In the genomic region with DNA sequence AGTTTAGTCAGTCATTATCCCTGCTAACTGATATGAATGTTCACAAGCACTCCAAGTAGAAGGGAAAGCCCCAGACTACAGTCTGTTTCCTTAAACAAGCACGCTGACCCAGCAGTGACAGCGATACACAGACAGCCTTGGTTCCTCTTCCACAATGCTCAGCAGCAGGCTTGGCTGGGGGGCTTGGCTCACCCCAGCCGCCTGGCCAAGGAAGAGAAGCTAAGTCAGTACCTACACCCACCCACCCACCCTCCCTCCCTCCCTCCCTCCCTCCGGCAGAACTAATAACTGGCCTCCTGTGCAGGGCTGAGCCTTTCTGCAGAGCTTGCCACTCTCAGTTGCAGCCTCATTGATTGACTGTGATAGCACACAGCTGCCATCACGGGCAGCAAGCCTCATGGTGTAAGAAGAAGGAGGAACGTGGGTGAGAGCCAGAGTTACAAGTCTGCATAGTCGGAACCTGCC, we compare ENCODE assay signal across 8 mouse cellular contexts. TPM values are rescaled to one million over a fixed set of nuclear protein-coding genes. Genes with fewer than 3 reads are reported as not detected.
A peak's percentile ranks its signal among the peaks of the same experiment; 100 is the strongest.
DNase-seq lines count a peak whose midpoint lies in the region; ATAC-seq lines count a peak whose summit lies in the region.

No protein-coding gene starts in this region.

- 0 out of 2 replicates have a peak, but pooled peaks cover 15% of the 10 kb centered on the region for H3K4me1 ChIP-seq in kidney, embryonic 14.5 days (ENCODE audit: control insufficient read depth, insufficient read depth, low read length)
- H3K4me1 ChIP-seq in heart, embryonic 12.5 days (replicated peaks), result peaks cover 43% of the 10 kb centered on the region

- no peak overlapping the region for H3K27ac ChIP-seq in kidney, embryonic 14.5 days (ENCODE audit: low read depth, low read length)
- H3K27ac ChIP-seq in heart, embryonic 12.5 days (ENCODE audit: poor library complexity, severe bottlenecking), result peak overlapping the region; percentile 66

- no peaks in the 10 kb centered on the region; the same call in 1 of the 2 replicates for H3K36me3 ChIP-seq in kidney, embryonic 14.5 days (ENCODE audit: control insufficient read depth, insufficient read depth, low read length)
- peaks cover 22% of the 10 kb centered on the region for H3K36me3 ChIP-seq in heart, embryonic 12.5 days

- no peak overlapping the region for H3K9ac ChIP-seq in kidney, embryonic 14.5 days (ENCODE audit: low read depth, low read length)
- peak overlapping the region; percentile 50; the same call in 1 of the 2 replicates for H3K9ac ChIP-seq in heart, embryonic 12.5 days

- ATAC-seq in kidney, embryonic 14.5 days (ENCODE audit: low FRiP score, low TSS enrichment), result peak; percentile 25; the same call in 1 of the 2 replicates
- no peak for ATAC-seq in heart, embryonic 12.5 days (ENCODE audit: insufficient number of reproducible peaks, low FRiP score)
- ATAC-seq in megakaryocyte-erythroid progenitor cell, adult 5-6 weeks (replicated peaks; ENCODE audit: low FRiP score, low TSS enrichment, poor library complexity, severe bottlenecking), result no peak

- no peak overlapping the region for H3K4me2 ChIP-seq in kidney, embryonic 14.5 days (replicated peaks; ENCODE audit: low read depth, low read length)
- H3K4me2 ChIP-seq in heart, embryonic 12.5 days, result peak overlapping the region; percentile 37

- DNase-seq in kidney, postnatal 25 days, result no peak
- peak; percentile 29 for DNase-seq in MN1 (ENCODE audit: low spot score)
- peak; percentile 60 for DNase-seq in lung, postnatal 14 days
- DNase-seq in thymus, postnatal 0 days (ENCODE audit: low spot score), result no peak
- DNase-seq in urinary bladder, postnatal 10 days (ENCODE audit: low spot score), result no peak

- no peak overlapping the region for H3K4me3 ChIP-seq in kidney, embryonic 14.5 days (ENCODE audit: low read length)
- H3K4me3 ChIP-seq in heart, embryonic 12.5 days, result no peak overlapping the region

- no peaks in the 10 kb centered on the region for H3K9me3 ChIP-seq in kidney, embryonic 14.5 days (ENCODE audit: control insufficient read depth, low read length)
- H3K9me3 ChIP-seq in heart, embryonic 12.5 days (replicated peaks), result no peaks in the 10 kb centered on the region

- no peaks in the 10 kb centered on the region for H3K27me3 ChIP-seq in kidney, embryonic 14.5 days (ENCODE audit: control insufficient read depth, insufficient read depth, low read length)
- H3K27me3 ChIP-seq in heart, embryonic 12.5 days (replicated peaks), result no peaks in the 10 kb centered on the region

- 22% methylated on average over 7 of the region's 7 CpGs for WGBS in kidney, embryonic 14.5 days
- WGBS in heart, embryonic 12.5 days, result 18% methylated on average over 7 of the region's 7 CpGs

RNA-seq across cellular contexts. Expression of a gene that starts 38.5 kb away (rescaled TPM):
- polyA plus RNA-seq in kidney, embryonic 14.5 days (2014; fragmentation: Nextera tagmentation; extraction: Ambion mirVana), result 3.0 and 4.1 TPM in 2 replicates
- 3.2 and 3.7 TPM in 2 replicates for polyA plus RNA-seq in heart, embryonic 12.5 days (2016; fragmentation: Nextera tagmentation; extraction: Ambion mirVana)
- 0.50 and 0.73 TPM in 2 replicates for polyA plus RNA-seq in thymus, postnatal 0 days (2015; fragmentation: Nextera tagmentation; extraction: Ambion mirVana)
- 3.2 and 4.0 TPM in 2 replicates for total RNA-seq in megakaryocyte-erythroid progenitor cell, adult 5-6 weeks (2014; fragmentation: Nextera tagmentation)
- total RNA-seq in megakaryocyte-erythroid progenitor cell, adult 5-6 weeks (2017), result 0.61 and 1.1 TPM in 2 replicates

Comparison
In these comparisons a context has a peak if more than half of its experiments do, and no peak if none do; other contexts are left out.
1. DNase-seq: peak in MN1 (single experiment) and lung, postnatal 14 days (single experiment); none in kidney, postnatal 25 days (0 of 2), thymus, postnatal 0 days (single experiment) and urinary bladder, postnatal 10 days (single experiment).